In the genomic region with DNA sequence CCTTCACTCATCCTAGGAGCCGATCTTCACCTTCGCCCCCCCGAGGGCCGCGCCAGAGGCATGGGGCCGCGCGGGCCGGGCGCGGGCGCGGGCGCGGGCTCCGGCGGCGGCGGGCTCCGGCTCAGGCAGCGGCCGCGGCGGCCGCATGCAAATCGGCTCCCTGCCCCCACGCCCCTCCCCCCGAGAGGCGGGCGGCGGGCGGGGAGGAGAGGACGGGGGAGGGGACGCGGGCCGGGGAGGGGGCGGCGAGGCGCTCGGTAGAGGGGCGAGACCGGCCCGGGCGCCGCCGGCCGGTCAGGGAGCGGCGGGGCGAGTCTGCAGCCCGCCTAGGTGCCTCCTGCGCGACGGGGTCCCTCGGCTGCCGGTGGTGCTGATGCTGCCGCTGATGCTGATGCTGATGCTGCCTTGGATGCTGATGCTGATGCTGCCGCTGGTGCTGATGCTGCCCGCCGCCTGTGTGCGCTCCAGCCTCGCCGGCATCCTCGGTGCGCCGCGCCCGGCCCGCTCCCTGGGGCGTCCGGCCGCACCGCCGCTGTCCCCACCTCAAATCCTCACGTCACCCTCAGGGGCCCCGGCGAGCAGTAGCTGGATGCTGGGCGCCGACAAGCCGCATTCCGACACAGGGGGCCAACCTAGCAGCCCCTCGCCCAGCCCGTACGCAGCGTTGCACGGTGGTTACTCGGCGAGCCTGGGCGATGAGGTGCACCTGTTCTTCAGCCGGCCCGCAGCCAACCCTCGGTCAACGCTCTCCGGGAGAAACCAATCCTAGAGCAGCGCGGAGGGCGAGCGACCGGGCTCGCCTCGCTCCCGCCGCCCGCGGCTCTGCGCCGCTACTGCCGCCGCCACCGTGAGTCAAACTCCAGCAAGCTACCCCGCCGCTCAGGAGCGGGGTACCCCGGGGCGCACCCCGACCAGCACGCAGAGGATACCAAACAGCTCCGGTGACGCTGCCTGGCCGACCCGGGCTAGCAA, we compare ENCODE assay signal across 8 mouse cellular contexts. TPM values are rescaled to one million over a fixed set of nuclear protein-coding genes. Genes with fewer than 3 reads are reported as not detected.
DNase-seq lines count a peak whose midpoint lies in the region; ATAC-seq and TF ChIP-seq lines count a peak whose summit lies in the region.

A gene (minus strand): TSS at position 299 of the 972 bp plus-strand sequence.

- TF ChIP-seq EP300 in heart, postnatal 0 days (IDR thresholded peaks at IDR 0.05; ENCODE audit: low read depth): no peak
- TF ChIP-seq EP300 in liver, embryonic 14.5 days (IDR thresholded peaks at IDR 0.05; ENCODE audit: low read depth): no peak

- H3K4me2 ChIP-seq in heart, postnatal 0 days (ENCODE audit: low read depth, low read length): peak within 1 kb of the TSS; percentile 66
- peak within 1 kb of the TSS; percentile 83 for H3K4me2 ChIP-seq in embryonic facial prominence, embryonic 15.5 days (replicated peaks)
- H3K4me2 ChIP-seq in intestine, postnatal 0 days (replicated peaks; ENCODE audit: low read depth): peak within 1 kb of the TSS; percentile 67
- H3K4me2 ChIP-seq in liver, embryonic 14.5 days (ENCODE audit: low read depth): peak within 1 kb of the TSS; percentile 33; the same call in 1 of the 2 replicates

- no peak for ATAC-seq in heart, postnatal 0 days (ENCODE audit: insufficient read depth, low read depth)
- ATAC-seq in embryonic facial prominence, embryonic 15.5 days (ENCODE audit: insufficient number of reproducible peaks, low FRiP score, low TSS enrichment, low read depth): peak; percentile 34; the same call in 1 of the 2 replicates
- peak; percentile 53; the same call in 1 of the 2 replicates for ATAC-seq in intestine, postnatal 0 days
- no peak for ATAC-seq in liver, embryonic 14.5 days (ENCODE audit: insufficient read depth)

- no peaks in the 10 kb centered on the region for H3K36me3 ChIP-seq in heart, postnatal 0 days (replicated peaks; ENCODE audit: control insufficient read depth, insufficient read depth, low read length)
- H3K36me3 ChIP-seq in embryonic facial prominence, embryonic 15.5 days: no peaks in the 10 kb centered on the region
- H3K36me3 ChIP-seq in intestine, postnatal 0 days (ENCODE audit: control insufficient read depth, insufficient read depth): no peaks in the 10 kb centered on the region
- H3K36me3 ChIP-seq in liver, embryonic 14.5 days (replicated peaks; ENCODE audit: control insufficient read depth, insufficient read depth, low read depth): no peaks in the 10 kb centered on the region

- no peaks in the 10 kb centered on the region for H3K9me3 ChIP-seq in heart, postnatal 0 days (replicated peaks; ENCODE audit: control insufficient read depth, low read length)
- no peaks in the 10 kb centered on the region for H3K9me3 ChIP-seq in embryonic facial prominence, embryonic 15.5 days (replicated peaks)
- no peaks in the 10 kb centered on the region for H3K9me3 ChIP-seq in intestine, postnatal 0 days (ENCODE audit: control insufficient read depth)
- H3K9me3 ChIP-seq in liver, embryonic 14.5 days (ENCODE audit: control insufficient read depth, low read length): no peaks in the 10 kb centered on the region

- TF ChIP-seq CTCF in heart, postnatal 0 days (IDR thresholded peaks at IDR 0.05; ENCODE audit: low read depth): no peak
- TF ChIP-seq CTCF in bone marrow macrophage, adult 2 months (IDR thresholded peaks at IDR 0.05; ENCODE audit: low read depth, low read length): no peak
- no peak for TF ChIP-seq CTCF in intestine, postnatal 0 days (IDR thresholded peaks at IDR 0.05; ENCODE audit: low read depth)
- TF ChIP-seq CTCF in liver, embryonic 14.5 days (IDR thresholded peaks at IDR 0.05; ENCODE audit: low read depth): no peak

- TF ChIP-seq POLR2A in bone marrow macrophage, adult 2 months (IDR thresholded peaks at IDR 0.05; ENCODE audit: borderline replicate concordance, low read depth, low read length): no peak

- WGBS in heart, postnatal 0 days: under 1% methylated on average over 80 of the region's 121 CpGs
- WGBS in embryonic facial prominence, embryonic 15.5 days: under 1% methylated on average over 100 of the region's 121 CpGs
- WGBS in intestine, postnatal 0 days: under 1% methylated on average over 94 of the region's 121 CpGs
- WGBS in liver, embryonic 14.5 days (ENCODE audit: insufficient replicate concordance): 2% methylated on average over 101 of the region's 121 CpGs

- peak within 1 kb of the TSS; percentile 42 for H3K4me3 ChIP-seq in heart, postnatal 0 days (ENCODE audit: low read depth, low read length)
- H3K4me3 ChIP-seq in bone marrow macrophage, adult 2 months (ENCODE audit: insufficient read depth, low read length): peak within 1 kb of the TSS; percentile 29
- peak within 1 kb of the TSS; percentile 48 for H3K4me3 ChIP-seq in embryonic facial prominence, embryonic 15.5 days (replicated peaks)
- peak within 1 kb of the TSS; percentile 32 for H3K4me3 ChIP-seq in intestine, postnatal 0 days (ENCODE audit: low read depth, low read length)
- H3K4me3 ChIP-seq in liver, embryonic 14.5 days (ENCODE audit: insufficient read depth in 1 of 2, low read depth in 2 of 2, low read length in 2 of 2): peak within 1 kb of the TSS in 1 of 2 experiments; percentile 26; a peak in 2 of 4 replicates

- no peaks in the 10 kb centered on the region for H3K4me1 ChIP-seq in heart, postnatal 0 days (ENCODE audit: control insufficient read depth, insufficient read depth)
- no peaks in the 10 kb centered on the region for H3K4me1 ChIP-seq in bone marrow macrophage, adult 2 months (ENCODE audit: control insufficient read depth, insufficient read depth, low read length)
- H3K4me1 ChIP-seq in embryonic facial prominence, embryonic 15.5 days: peaks cover 20% of the 10 kb centered on the region
- H3K4me1 ChIP-seq in intestine, postnatal 0 days (replicated peaks; ENCODE audit: control insufficient read depth, insufficient read depth, low read length): no peaks in the 10 kb centered on the region
- no peaks in the 10 kb centered on the region for H3K4me1 ChIP-seq in liver, embryonic 14.5 days (replicated peaks; ENCODE audit: control insufficient read depth in 2 of 2, insufficient read depth in 2 of 2, low read length in 1 of 2)

- no peak within 1 kb of the TSS for H3K27ac ChIP-seq in heart, postnatal 0 days (ENCODE audit: low read depth)
- no peak within 1 kb of the TSS for H3K27ac ChIP-seq in bone marrow macrophage, adult 2 months (ENCODE audit: insufficient read depth, low read depth, low read length)
- H3K27ac ChIP-seq in embryonic facial prominence, embryonic 15.5 days (replicated peaks): no peak within 1 kb of the TSS
- H3K27ac ChIP-seq in intestine, postnatal 0 days (ENCODE audit: low read depth, low read length): no peak within 1 kb of the TSS
- no peak within 1 kb of the TSS for H3K27ac ChIP-seq in liver, embryonic 14.5 days

- intact Hi-C loops in heart, postnatal 25 days (cut with DNase I): no loop called here

- peaks cover 68% of the 10 kb centered on the region for H3K27me3 ChIP-seq in heart, postnatal 0 days (ENCODE audit: control insufficient read depth, insufficient read depth, low read length)
- peaks cover 71% of the 10 kb centered on the region for H3K27me3 ChIP-seq in embryonic facial prominence, embryonic 15.5 days
- peaks cover 57% of the 10 kb centered on the region for H3K27me3 ChIP-seq in intestine, postnatal 0 days (replicated peaks; ENCODE audit: control insufficient read depth, insufficient read depth, low read length)
- H3K27me3 ChIP-seq in liver, embryonic 14.5 days (ENCODE audit: control insufficient read depth, insufficient read depth, low read length): peaks cover 46% of the 10 kb centered on the region

- H3K9ac ChIP-seq in heart, postnatal 0 days (replicated peaks; ENCODE audit: low read depth, low read length): no peak within 1 kb of the TSS
- no peak within 1 kb of the TSS for H3K9ac ChIP-seq in embryonic facial prominence, embryonic 15.5 days
- H3K9ac ChIP-seq in intestine, postnatal 0 days (ENCODE audit: low read depth, low read length): no peak within 1 kb of the TSS
- H3K9ac ChIP-seq in liver, embryonic 14.5 days (replicated peaks): no peak within 1 kb of the TSS

- DNase-seq in heart, postnatal 0 days (ENCODE audit: low spot score): no peak
- no peak for DNase-seq in heart, postnatal 25 days (ENCODE audit: low spot score)
- DNase-seq in liver, embryonic 14.5 days (ENCODE audit: low read depth in 3 of 3, low spot score in 3 of 3): no peak
- peak; percentile 44 to 51 for DNase-seq in right cerebral cortex, postnatal 36 days (ENCODE audit: low spot score in 2 of 2)
- DNase-seq in gastrocnemius, postnatal 10 days: no peak

RNA-seq across cellular contexts. Expression of the gene that starts here (rescaled TPM):
- total RNA-seq in heart, postnatal 0 days (2014; rRNA removed; ENCODE audit: low replicate concordance): not detected in 2 replicates
- polyA plus RNA-seq in heart, postnatal 0 days (2015; fragmentation: Nextera tagmentation; extraction: Ambion mirVana): not detected in 2 replicates
- total RNA-seq in heart, postnatal 25 days (2021): not detected
- not detected in 2 replicates for polyA plus RNA-seq in bone marrow macrophage, adult 2 months (2012; ENCODE audit: insufficient read depth, insufficient read length, missing spikeins)
- 0.16 and 0.25 TPM in 2 replicates for polyA plus RNA-seq in embryonic facial prominence, embryonic 15.5 days (2015; fragmentation: Nextera tagmentation; extraction: Ambion mirVana)
- polyA plus RNA-seq in intestine, postnatal 0 days (2015; fragmentation: Nextera tagmentation; extraction: Ambion mirVana): 0.09 TPM in 2 replicates
- polyA plus RNA-seq in liver, embryonic 14.5 days (2012; rRNA removed): 0.01 TPM in 1 of 2 replicates, not detected in the other
- not detected in 2 replicates for polyA plus RNA-seq in liver, embryonic 14.5 days (2014; fragmentation: Nextera tagmentation; extraction: Ambion mirVana)
- under 1 TPM; 0.14 to 0.20 TPM for total RNA-seq in gastrocnemius, postnatal 10 days (2021)

Comparison
In these comparisons a context has a peak if more than half of its experiments do, and no peak if none do; other contexts are left out.
1. Peak in ATAC-seq, H3K4me3 ChIP-seq and H3K4me2 ChIP-seq in embryonic facial prominence, embryonic 15.5 days; RNA of the gene not detected or under 1 TPM.
2. Peak in ATAC-seq, H3K4me3 ChIP-seq and H3K4me2 ChIP-seq in intestine, postnatal 0 days; RNA of the gene not detected or under 1 TPM.
3. DNase-seq: peak in right cerebral cortex, postnatal 36 days (2 of 2); none in heart, postnatal 0 days (single experiment), heart, postnatal 25 days (single experiment), liver, embryonic 14.5 days (0 of 3) and gastrocnemius, postnatal 10 days (single experiment).
4. H3K4me2 ChIP-seq: peak in every context shown above with its lines; median percentile 83 in embryonic facial prominence, embryonic 15.5 days; 67 in intestine, postnatal 0 days; 66 in heart, postnatal 0 days; 33 in liver, embryonic 14.5 days.